Mouse (Mus musculus): Measurements from ENCODE around the gene Gpr132. TPM values are rescaled to one million over a fixed set of nuclear protein-coding genes. Genes with fewer than 3 reads are reported as not detected.

Gene Gpr132
- polyA plus RNA-seq (2015; fragmentation: Nextera tagmentation; extraction: Ambion mirVana), result 0.23 and 0.30 TPM in 2 replicates

- Histone ChIP-seq H3K36me3 (no peaks in the 10 kb centered on the region), H3K27ac (no peak within 1 kb of the TSS), H3K9ac (no peak within 1 kb of the TSS), H3K27me3 (peaks cover 46% of the 10 kb centered on the region), H3K4me2 (no peak within 1 kb of the TSS), H3K4me1 (replicated peaks) (peaks cover 9% of the 10 kb centered on the region; the same call in 1 of the 2 replicates), H3K4me3 (replicated peaks) (no peak within 1 kb of the TSS), H3K9me3 (replicated peaks) (no peaks in the 10 kb centered on the region)
- no peak for DNase-seq
- WGBS (ENCODE audit: insufficient replicate concordance), result 58% methylated on average over 13 of the region's 13 CpGs
- no peak for ATAC-seq (ENCODE audit: low read depth)
Measured at GRCm38 (mm10) chr12:112868178-112869087, at the start of gene Gpr132. Gene Gpr132 (minus strand): TSS chr12:112868228.

GRCm38 (mm10) chr12:112917486-112917885 lies 49.5 kb upstream of the Gpr132 start:
- WGBS (ENCODE audit: insufficient replicate concordance), result 24% methylated on average over 11 of the region's 11 CpGs
- DNase-seq (no peak), ATAC-seq (ENCODE audit: low read depth) (no peak; the same call in 1 of the 2 replicates)
- Histone ChIP-seq H3K9me3 (replicated peaks) (no peaks in the 10 kb centered on the region), H3K4me2 (no peak overlapping the region), H3K4me3 (replicated peaks) (no peak overlapping the region), H3K27ac (no peak overlapping the region), H3K36me3 (no peaks in the 10 kb centered on the region), H3K9ac (no peak overlapping the region), H3K4me1 (replicated peaks) (peaks cover 7% of the 10 kb centered on the region; the same call in 1 of the 2 replicates), H3K27me3 (no peaks in the 10 kb centered on the region)

DNA sequence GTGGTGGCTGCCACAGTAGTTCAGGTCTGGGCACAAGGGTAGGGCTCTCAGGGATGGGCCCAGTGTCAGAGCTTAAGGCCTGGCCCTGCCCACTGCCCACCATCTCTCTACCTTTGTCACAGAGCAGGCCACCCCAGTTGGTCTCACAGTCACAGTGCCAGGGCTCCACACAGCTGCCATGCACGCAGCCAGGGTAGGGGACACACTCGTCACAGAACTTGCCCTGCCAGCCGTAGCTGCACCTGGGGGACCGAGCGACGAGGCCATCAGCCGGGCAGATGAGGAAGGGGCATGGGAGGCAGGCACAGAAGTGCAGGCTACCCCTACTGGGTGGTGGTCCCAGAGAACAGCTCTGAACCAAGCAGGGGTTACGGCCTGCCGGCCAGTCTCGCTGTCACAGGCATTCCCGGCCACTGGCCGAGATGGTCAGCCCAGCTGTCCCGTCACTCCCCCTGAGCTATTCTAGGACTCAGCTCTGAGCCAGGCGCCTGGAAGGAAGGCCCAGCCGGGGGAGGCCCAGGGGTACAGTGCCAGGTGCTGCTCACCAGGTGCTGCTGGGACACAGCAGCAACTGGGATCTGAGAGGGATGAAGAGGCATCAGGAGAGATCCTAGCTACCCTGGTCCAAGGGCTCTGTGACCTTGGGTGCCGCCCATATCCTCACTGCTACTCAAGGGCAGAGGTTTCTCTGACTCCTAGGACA lies 48.8 kb upstream of the Gpr132 start:
- Histone ChIP-seq H3K4me1 (replicated peaks) (peaks cover 7% of the 10 kb centered on the region; the same call in 1 of the 2 replicates), H3K36me3 (no peaks in the 10 kb centered on the region), H3K27ac (no peak overlapping the region), H3K9ac (no peak overlapping the region), H3K4me3 (replicated peaks) (no peak overlapping the region), H3K4me2 (no peak overlapping the region), H3K9me3 (replicated peaks) (no peaks in the 10 kb centered on the region), H3K27me3 (no peaks in the 10 kb centered on the region)
- no peak for ATAC-seq (ENCODE audit: low read depth)
- WGBS (ENCODE audit: insufficient replicate concordance), result 79% methylated on average over 16 of the region's 16 CpGs
- DNase-seq, result no peak

GRCm38 (mm10) chr12:112915587-112915986 lies 47.6 kb upstream of the Gpr132 start:
- Histone ChIP-seq H3K27ac (no peak overlapping the region), H3K9ac (no peak overlapping the region), H3K4me3 (replicated peaks) (no peak overlapping the region), H3K4me1 (replicated peaks) (peaks cover 7% of the 10 kb centered on the region; the same call in 1 of the 2 replicates), H3K27me3 (no peaks in the 10 kb centered on the region), H3K9me3 (replicated peaks) (no peaks in the 10 kb centered on the region), H3K36me3 (no peaks in the 10 kb centered on the region), H3K4me2 (no peak overlapping the region)
- ATAC-seq (ENCODE audit: low read depth), result no peak
- 78% methylated on average over 13 of the region's 13 CpGs for WGBS (ENCODE audit: insufficient replicate concordance)
- DNase-seq, result no peak

DNA sequence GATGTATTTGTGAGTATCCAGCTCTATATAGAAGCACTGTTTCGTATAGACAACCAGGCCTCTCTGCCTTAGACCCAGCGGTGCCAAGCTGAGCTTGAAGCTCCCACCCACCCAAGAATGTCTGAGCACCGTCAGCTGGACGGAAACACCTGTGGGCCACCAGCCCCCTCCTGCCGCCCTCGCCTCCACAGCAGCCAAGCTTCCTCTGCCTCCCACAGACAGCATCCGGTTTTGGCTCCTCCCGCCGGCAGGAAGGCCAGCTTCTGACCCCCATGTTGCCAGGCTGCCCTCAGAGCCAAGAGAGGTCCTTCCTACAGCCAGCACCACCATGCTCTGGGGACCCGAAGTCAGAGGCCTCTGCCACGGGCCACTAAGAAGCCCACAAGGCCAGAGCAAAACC lies 46.5 kb upstream of the Gpr132 start:
- Histone ChIP-seq H3K36me3 (no peaks in the 10 kb centered on the region), H3K27me3 (no peaks in the 10 kb centered on the region), H3K9ac (no peak overlapping the region), H3K4me3 (replicated peaks) (no peak overlapping the region), H3K4me1 (replicated peaks) (peaks cover 8% of the 10 kb centered on the region; the same call in 1 of the 2 replicates), H3K27ac (no peak overlapping the region), H3K4me2 (no peak overlapping the region), H3K9me3 (replicated peaks) (no peaks in the 10 kb centered on the region)
- 65% methylated on average over 11 of the region's 11 CpGs for WGBS (ENCODE audit: insufficient replicate concordance)
- ATAC-seq (ENCODE audit: low read depth), result no peak
- no peak for DNase-seq

- ATAC-seq (ENCODE audit: low read depth) (no peak), DNase-seq (no peak)
- no peaks in the 10 kb centered on the region for H3K36me3 ChIP-seq
- H3K9ac ChIP-seq, result no peak overlapping the region
- H3K4me3 ChIP-seq (replicated peaks), result no peak overlapping the region
- no peak overlapping the region for H3K27ac ChIP-seq
- H3K9me3 ChIP-seq (replicated peaks), result no peaks in the 10 kb centered on the region
- no peaks in the 10 kb centered on the region for H3K27me3 ChIP-seq
- WGBS (ENCODE audit: insufficient replicate concordance), result 80% methylated on average over 28 of the region's 28 CpGs
- H3K4me1 ChIP-seq (replicated peaks), result peaks cover 8% of the 10 kb centered on the region; the same call in 1 of the 2 replicates
- no peak overlapping the region for H3K4me2 ChIP-seq
Measured at GRCm38 (mm10) chr12:112912951-112913745, 45.1 kb upstream of the Gpr132 start.

GRCm38 (mm10) chr12:112911701-112912100 lies 43.7 kb upstream of the Gpr132 start:
- Histone ChIP-seq H3K36me3 (no peaks in the 10 kb centered on the region), H3K27me3 (no peaks in the 10 kb centered on the region)
- 69% methylated on average over 17 of the region's 17 CpGs for WGBS (ENCODE audit: insufficient replicate concordance)

GRCm38 (mm10) chr12:112908991-112909390 lies 41.0 kb upstream of the Gpr132 start:
- no peaks in the 10 kb centered on the region for H3K36me3 ChIP-seq
- no peak overlapping the region for H3K27ac ChIP-seq
- ATAC-seq (ENCODE audit: low read depth), result no peak
- 0 out of 2 replicates have a peak, but pooled peaks cover 2% of the 10 kb centered on the region for H3K4me1 ChIP-seq (replicated peaks)
- no peak for DNase-seq
- H3K9ac ChIP-seq, result no peak overlapping the region
- no peak overlapping the region for H3K4me2 ChIP-seq
- H3K4me3 ChIP-seq (replicated peaks), result no peak overlapping the region
- H3K9me3 ChIP-seq (replicated peaks), result no peaks in the 10 kb centered on the region
- WGBS (ENCODE audit: insufficient replicate concordance), result 83% methylated on average over 22 of the region's 22 CpGs
- no peaks in the 10 kb centered on the region for H3K27me3 ChIP-seq

More at GRCm38 (mm10) chr12:112911701-112912100, 43.7 kb upstream of the Gpr132 start:
- no peak for ATAC-seq (ENCODE audit: low read depth)
- Histone ChIP-seq H3K4me2 (no peak overlapping the region), H3K4me1 (replicated peaks) (0 out of 2 replicates have a peak, but pooled peaks cover 2% of the 10 kb centered on the region), H3K9ac (no peak overlapping the region), H3K4me3 (replicated peaks) (no peak overlapping the region), H3K9me3 (replicated peaks) (no peaks in the 10 kb centered on the region), H3K27ac (no peak overlapping the region)
- no peak for DNase-seq

- ATAC-seq (ENCODE audit: low read depth) (no peak), DNase-seq (no peak)
- H3K4me2 ChIP-seq, result no peak overlapping the region
Measured at GRCm38 (mm10) chr12:112905001-112905400, 37.0 kb upstream of the Gpr132 start.

GRCm38 (mm10) chr12:112903941-112904340 lies 35.9 kb upstream of the Gpr132 start:
- ATAC-seq (ENCODE audit: low read depth) (no peak), DNase-seq (no peak)
- Histone ChIP-seq H3K27ac (no peak overlapping the region), H3K4me1 (replicated peaks) (no peaks in the 10 kb centered on the region), H3K4me2 (no peak overlapping the region), H3K4me3 (replicated peaks) (no peak overlapping the region), H3K27me3 (no peaks in the 10 kb centered on the region), H3K9ac (no peak overlapping the region), H3K36me3 (no peaks in the 10 kb centered on the region), H3K9me3 (replicated peaks) (no peaks in the 10 kb centered on the region)
- WGBS (ENCODE audit: insufficient replicate concordance), result 70% methylated on average over 8 of the region's 8 CpGs

More at GRCm38 (mm10) chr12:112905001-112905400, 37.0 kb upstream of the Gpr132 start:
- 58% methylated on average over 5 of the region's 5 CpGs for WGBS (ENCODE audit: insufficient replicate concordance)
- H3K9ac ChIP-seq, result no peak overlapping the region
- no peak overlapping the region for H3K4me3 ChIP-seq (replicated peaks)
- H3K9me3 ChIP-seq (replicated peaks), result no peaks in the 10 kb centered on the region
- no peaks in the 10 kb centered on the region for H3K4me1 ChIP-seq (replicated peaks)
- H3K36me3 ChIP-seq, result no peaks in the 10 kb centered on the region
- no peaks in the 10 kb centered on the region for H3K27me3 ChIP-seq
- no peak overlapping the region for H3K27ac ChIP-seq
